Comparison of ENCODE assay signal across 16 mouse cellular contexts in genomic region chr2:92047601-92048000, GRCm38 (mm10). TPM values are rescaled to one million over a fixed set of nuclear protein-coding genes. Genes with fewer than 3 reads are reported as not detected.
DNase-seq lines count a peak whose midpoint lies in the region; ATAC-seq and TF ChIP-seq lines count a peak whose summit lies in the region.
"Had no signal": no experiment of that assay in that cellular context is flagged by ENCODE, and none has a peak within 500 bp of the region (broad histone marks: within the 10 kb centered on the region; RNA-seq: fewer than 3 reads in every experiment).

No protein-coding gene starts in this region.

- H3K9ac ChIP-seq in liver, embryonic 12.5 days: no peak overlapping the region
- no peak overlapping the region for H3K9ac ChIP-seq in stomach, embryonic 16.5 days (ENCODE audit: low read length)
- H3K9ac ChIP-seq: heart, embryonic 15.5 days; hindbrain, embryonic 13.5 days; limb, embryonic 12.5 days had no signal

- no peak for TF ChIP-seq POLR2A in embryonic fibroblast, embryonic 13.5 days (IDR thresholded peaks at IDR 0.05; ENCODE audit: low read depth, low read length)

- ATAC-seq in liver, embryonic 12.5 days: peak; percentile 72; the same call in 1 of the 2 replicates
- ATAC-seq in stomach, embryonic 16.5 days (ENCODE audit: insufficient read depth, low FRiP score): peak; percentile 81

- H3K4me3 ChIP-seq in embryonic fibroblast, embryonic 13.5 days (ENCODE audit: insufficient read depth, low read length): no peak overlapping the region
- H3K4me3 ChIP-seq in liver, embryonic 12.5 days: no peak overlapping the region
- H3K4me3 ChIP-seq in stomach, embryonic 16.5 days (replicated peaks; ENCODE audit: low read length): no peak overlapping the region
- H3K4me3 ChIP-seq: heart, embryonic 15.5 days; hindbrain, embryonic 13.5 days; limb, embryonic 12.5 days had no signal

- no peak overlapping the region for H3K4me2 ChIP-seq in liver, embryonic 12.5 days
- H3K4me2 ChIP-seq in stomach, embryonic 16.5 days (ENCODE audit: low read depth, low read length): no peak overlapping the region
- H3K4me2 ChIP-seq: heart, embryonic 15.5 days; hindbrain, embryonic 13.5 days; limb, embryonic 12.5 days had no signal

- peak overlapping the region; percentile 6; the same call in 1 of the 2 replicates for H3K27ac ChIP-seq in embryonic fibroblast, embryonic 13.5 days (ENCODE audit: insufficient read depth, low read length)
- no peak overlapping the region for H3K27ac ChIP-seq in liver, embryonic 12.5 days
- no peak overlapping the region for H3K27ac ChIP-seq in stomach, embryonic 16.5 days (ENCODE audit: low read length)
- H3K27ac ChIP-seq: heart, embryonic 15.5 days; hindbrain, embryonic 13.5 days; kidney, postnatal 0 days; limb, embryonic 12.5 days had no signal

- DNase-seq in lung, adult 18-20 months: peak; percentile 38 to 62
- no peak for DNase-seq in lung, postnatal 25 days (ENCODE audit: low spot score)
- DNase-seq in natural killer cell, adult 2 months (ENCODE audit: low spot score in 2 of 2): no peak
- DNase-seq in spleen, postnatal 14 days (ENCODE audit: low spot score in 2 of 2): no peak
- DNase-seq in gastrocnemius, postnatal 25 days: no peak
- DNase-seq: cerebellum, adult 8-10 months; embryo, embryonic 11 days; right cerebral cortex, adult 18-20 months; thymus, adult 2 months had no signal

- no peaks in the 10 kb centered on the region for H3K36me3 ChIP-seq in liver, embryonic 12.5 days
- H3K36me3 ChIP-seq in stomach, embryonic 16.5 days (ENCODE audit: control insufficient read depth, insufficient read depth, low read length): no peaks in the 10 kb centered on the region
- H3K36me3 ChIP-seq: heart, embryonic 15.5 days; hindbrain, embryonic 13.5 days; limb, embryonic 12.5 days had no signal

- peaks cover 8% of the 10 kb centered on the region; the same call in 1 of the 2 replicates for H3K4me1 ChIP-seq in embryonic fibroblast, embryonic 13.5 days (ENCODE audit: control insufficient read depth, insufficient read depth, low read length)
- H3K4me1 ChIP-seq in liver, embryonic 12.5 days: no peaks in the 10 kb centered on the region
- 0 out of 2 replicates have a peak, but pooled peaks cover 8% of the 10 kb centered on the region for H3K4me1 ChIP-seq in stomach, embryonic 16.5 days (ENCODE audit: control insufficient read depth, insufficient read depth, low read length)
- H3K4me1 ChIP-seq: hindbrain, embryonic 13.5 days; limb, embryonic 12.5 days had no signal

- no peak for TF ChIP-seq CTCF in embryonic fibroblast, embryonic 13.5 days (IDR thresholded peaks at IDR 0.05; ENCODE audit: borderline replicate concordance, insufficient read depth, low read length)

- WGBS in liver, embryonic 12.5 days (ENCODE audit: insufficient replicate concordance): 23% methylated on average over 4 of the region's 4 CpGs
- 22% methylated on average over 4 of the region's 4 CpGs for WGBS in stomach, embryonic 16.5 days

- H3K27me3 ChIP-seq in liver, embryonic 12.5 days (replicated peaks): peaks cover 48% of the 10 kb centered on the region
- H3K27me3 ChIP-seq in stomach, embryonic 16.5 days (ENCODE audit: control insufficient read depth, insufficient read depth, low read length): no peaks in the 10 kb centered on the region

- H3K9me3 ChIP-seq in liver, embryonic 12.5 days (replicated peaks): no peaks in the 10 kb centered on the region
- no peaks in the 10 kb centered on the region for H3K9me3 ChIP-seq in stomach, embryonic 16.5 days (replicated peaks; ENCODE audit: control insufficient read depth, low read length)
- H3K9me3 ChIP-seq: heart, embryonic 15.5 days; hindbrain, embryonic 13.5 days; limb, embryonic 12.5 days had no signal

RNA-seq across cellular contexts. Expression of gene Creb3l1, which starts 23.3 kb away (rescaled TPM):
- 101 and 119 TPM in 2 replicates for polyA plus RNA-seq in embryonic fibroblast, embryonic 13.5 days (2011; ENCODE audit: insufficient read length, low read depth, missing spikeins)
- 1.9 and 2.3 TPM in 2 replicates for polyA plus RNA-seq in liver, embryonic 12.5 days (2016; fragmentation: Nextera tagmentation; extraction: Ambion mirVana)
- 21.7 and 24.5 TPM in 2 replicates for polyA plus RNA-seq in stomach, embryonic 16.5 days (2015; fragmentation: Nextera tagmentation; extraction: Ambion mirVana)
- total RNA-seq in gastrocnemius, postnatal 25 days (2021): 10 to 100 TPM in 1 of 2 experiments, 1 to 10 TPM in 1; 8.0 to 10.3 TPM

RNA-seq across cellular contexts. Expression of gene Phf21a, which starts 45.3 kb away (rescaled TPM):
- polyA plus RNA-seq in embryonic fibroblast, embryonic 13.5 days (2011; ENCODE audit: insufficient read length, low read depth, missing spikeins): 76.2 and 89.7 TPM in 2 replicates
- 5.6 and 5.9 TPM in 2 replicates for polyA plus RNA-seq in liver, embryonic 12.5 days (2016; fragmentation: Nextera tagmentation; extraction: Ambion mirVana)
- polyA plus RNA-seq in stomach, embryonic 16.5 days (2015; fragmentation: Nextera tagmentation; extraction: Ambion mirVana): 21.2 and 23.8 TPM in 2 replicates
- total RNA-seq in gastrocnemius, postnatal 25 days (2021): 10 to 100 TPM; 20.2 to 21.1 TPM

Comparison
In these comparisons a context has a peak if more than half of its experiments do, and no peak if none do; other contexts are left out.
1. DNase-seq: peak in lung, adult 18-20 months (2 of 2); none in lung, postnatal 25 days (single experiment), natural killer cell, adult 2 months (0 of 2), spleen, postnatal 14 days (0 of 2) and gastrocnemius, postnatal 25 days (single experiment).